Mouse (Mus musculus) limb, embryonic 12.5 days (tissue): ENCODE measurements around the gene Il1a. TPM values are rescaled to one million over a fixed set of nuclear protein-coding genes. Genes with fewer than 3 reads are reported as not detected.

Source experiments
- ATAC-seq: fragments of 200-750 bp; cut with Nextera tagmentation; 2 replicates; pipeline ENCODE4 v1.8.0; 2017; ENCODE audit warnings: low read depth, moderate TSS enrichment; ENCODE audit not compliant: insufficient number of reproducible peaks, insufficient read depth, low FRiP score, low TSS enrichment
- H3K27ac ChIP-seq: fragments of 300-500 bp; sonication (generic); 2 replicates; pipeline ENCODE4 v1.5.1; 2016; ENCODE audit warnings: mild to moderate bottlenecking, moderate library complexity
- H3K27me3 ChIP-seq: fragments of 300-500 bp; sonication (generic); 2 replicates; pipeline ENCODE4 v1.6.1; 2016; ENCODE audit warnings: mild to moderate bottlenecking, moderate library complexity
- H3K36me3 ChIP-seq: fragments of 300-500 bp; sonication (generic); 2 replicates; pipeline ENCODE4 v1.6.1; 2016; ENCODE audit warnings: mild to moderate bottlenecking, moderate library complexity
- H3K4me1 ChIP-seq: fragments of 300-500 bp; sonication (generic); replicated peaks from 2 replicates; pipeline ENCODE4 v1.6.1; 2016
- H3K4me2 ChIP-seq: fragments of 300-500 bp; sonication (generic); 2 replicates; pipeline ENCODE4 v1.6.1; 2016; ENCODE audit warnings: mild to moderate bottlenecking, moderate library complexity
- H3K4me3 ChIP-seq: fragments of 300-500 bp; sonication (generic); replicated peaks from 2 replicates; pipeline ENCODE4 v1.5.1; 2016; ENCODE audit warnings: mild to moderate bottlenecking
- H3K9ac ChIP-seq: fragments of 300-500 bp; sonication (generic); replicated peaks from 2 replicates; pipeline ENCODE4 v1.6.1; 2016; ENCODE audit warnings: mild to moderate bottlenecking, moderate library complexity
- H3K9me3 ChIP-seq: fragments of 300-500 bp; sonication (generic); 2 replicates; pipeline ENCODE4 v1.6.1; 2016; ENCODE audit warnings: mild to moderate bottlenecking, moderate library complexity
- WGBS: fragments of 180-500 bp; shearing (Covaris S2); methylation state at CpG from one replicate; pipeline ENCODE4 v1.1.7; 2016; 5-methylcytosine and 5-hydroxymethylcytosine counted together
- polyA plus RNA-seq: library from polyadenylated mRNA; unstranded; fragments of >200 nt; fragmentation: Nextera tagmentation; extraction: Ambion mirVana; gene quantifications from 2 replicates; pipeline ENCODE4 v1.2.1, GENCODE M21; 2016

Il1a gene
- polyA plus RNA-seq, 1 experiment from 2014 or later: not detected

DNA sequence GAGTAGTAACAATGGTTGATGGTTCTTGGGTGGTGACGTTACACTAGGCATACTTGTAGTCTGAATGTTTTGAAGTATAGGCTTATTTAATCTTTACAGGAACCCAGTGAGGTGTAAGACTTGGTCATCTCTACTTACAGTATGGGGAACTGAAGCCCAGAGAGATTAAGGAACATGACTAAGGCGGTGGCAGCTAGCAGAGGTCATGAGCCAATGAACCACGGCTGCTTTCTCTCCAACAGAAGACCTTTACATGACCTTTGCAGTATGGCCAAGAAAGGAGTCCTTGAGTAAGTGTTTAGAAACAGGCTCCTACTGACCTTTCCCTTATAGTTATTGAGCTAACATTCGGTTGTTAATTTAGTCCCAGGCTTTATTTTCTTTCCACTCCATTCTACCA is 3.8 kb downstream of the Il1a start:
- H3K27ac ChIP-seq: no peak overlapping the region
- no peak overlapping the region for H3K9ac ChIP-seq
- H3K4me3 ChIP-seq: no peak overlapping the region
- no peak overlapping the region for H3K4me2 ChIP-seq
- no peaks in the 10 kb centered on the region for H3K36me3 ChIP-seq
- no peaks in the 10 kb centered on the region for H3K27me3 ChIP-seq
- no peaks in the 10 kb centered on the region for H3K9me3 ChIP-seq
- WGBS: 79% methylated on average over 4 of the region's 4 CpGs
- H3K4me1 ChIP-seq: no peaks in the 10 kb centered on the region
- ATAC-seq: no peak

- Histone ChIP-seq H3K9me3 (no peaks in the 10 kb centered on the region), H3K36me3 (peaks cover 13% of the 10 kb centered on the region), H3K27ac (peak overlapping the region; percentile 82), H3K27me3 (no peaks in the 10 kb centered on the region), H3K9ac (peak overlapping the region; percentile 71), H3K4me3 (peak overlapping the region; percentile 84), H3K4me2 (peak overlapping the region; percentile 88), H3K4me1 (peaks cover 16% of the 10 kb centered on the region)
- peak; percentile 57 for ATAC-seq
- 5% methylated on average over 10 of the region's 10 CpGs for WGBS
These were observed 12.2 kb downstream of the Il1a start for GRCm38 (mm10) chr2:129297589-129297982.

DNA sequence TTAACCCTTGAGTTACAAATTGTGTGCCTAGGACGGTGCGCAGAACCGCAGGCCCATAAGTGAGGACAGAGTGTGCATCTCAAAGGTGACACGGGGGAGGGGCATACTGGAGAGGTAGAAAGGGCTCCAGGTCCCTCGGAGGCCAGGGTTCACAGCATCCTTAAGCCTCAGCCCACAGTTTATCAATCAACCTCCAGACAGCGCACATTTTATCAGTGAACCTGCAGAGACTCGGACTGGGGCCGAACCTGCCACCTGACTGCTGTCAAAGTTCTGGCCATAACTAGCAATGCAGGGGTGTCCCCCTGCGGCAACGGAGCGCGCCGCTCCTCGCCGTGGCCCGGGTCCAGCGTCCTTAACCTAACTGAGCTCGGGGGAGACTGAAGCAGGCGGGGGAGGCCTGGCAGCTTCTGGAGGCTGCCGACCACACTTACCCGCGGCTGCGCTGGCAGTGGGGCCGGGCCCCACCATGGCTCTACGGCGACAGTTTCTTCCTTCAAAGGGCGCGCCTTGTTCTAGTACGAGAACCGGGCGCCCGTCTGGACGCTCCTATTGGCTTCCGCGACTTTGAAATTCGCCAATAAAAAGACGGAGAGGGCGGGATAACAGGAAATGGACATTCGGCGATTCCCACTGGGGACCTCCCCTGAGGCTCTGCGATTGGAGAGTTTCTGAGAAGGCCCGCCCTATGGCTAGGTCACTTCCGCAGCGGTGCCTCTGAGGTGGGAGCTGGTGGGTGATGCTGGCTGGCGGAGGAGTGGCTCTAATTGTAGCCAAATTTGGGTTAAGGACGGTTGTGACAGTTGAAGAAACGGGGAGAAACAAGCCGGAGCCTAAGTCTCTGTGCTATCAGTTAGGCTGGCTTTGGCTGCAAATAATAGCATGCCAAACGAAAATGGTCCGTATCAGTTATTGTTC is 12.8 kb downstream of the Il1a start, which contains the start of gene Ckap2l:
Gene Ckap2l, minus strand, starts transcription at position 542 of the 918 bp plus-strand sequence.
- peak within 1 kb of the TSS; percentile 82 for H3K27ac ChIP-seq
- H3K27me3 ChIP-seq: no peaks in the 10 kb centered on the region
- peaks cover 16% of the 10 kb centered on the region for H3K4me1 ChIP-seq
- peak; percentile 100 for ATAC-seq
- H3K36me3 ChIP-seq: peaks cover 13% of the 10 kb centered on the region
- peak within 1 kb of the TSS; percentile 80 for H3K9ac ChIP-seq
- H3K9me3 ChIP-seq: no peaks in the 10 kb centered on the region
- under 1% methylated on average over 50 of the region's 50 CpGs for WGBS
- H3K4me2 ChIP-seq: peak within 1 kb of the TSS; percentile 88
- H3K4me3 ChIP-seq: peak within 1 kb of the TSS; percentile 84

DNA sequence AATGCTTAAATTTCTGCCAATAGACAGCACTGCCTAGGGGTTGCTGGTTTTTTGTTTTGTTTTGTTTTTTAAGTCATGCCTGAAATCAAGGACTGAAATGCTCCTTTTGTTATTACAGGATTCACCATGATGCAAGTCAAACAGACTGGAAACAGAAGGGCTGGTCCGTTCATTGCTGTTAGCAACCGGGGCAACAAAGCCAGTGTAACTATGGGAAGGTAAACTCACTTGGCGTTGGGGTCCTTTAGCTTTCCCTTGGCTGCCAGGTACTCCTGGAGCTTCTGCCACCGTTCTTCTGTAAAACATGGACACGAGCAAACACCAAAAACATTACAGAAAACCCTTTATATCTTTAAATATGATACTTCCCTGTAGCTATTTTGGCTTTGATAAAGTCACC is 13.7 kb downstream of the Il1a start:
- Histone ChIP-seq H3K9me3 (no peaks in the 10 kb centered on the region), H3K4me3 (peak overlapping the region; percentile 84), H3K4me2 (peak overlapping the region; percentile 75), H3K27me3 (no peaks in the 10 kb centered on the region), H3K4me1 (peaks cover 16% of the 10 kb centered on the region), H3K27ac (no peak overlapping the region), H3K9ac (peak overlapping the region; percentile 80), H3K36me3 (peaks cover 16% of the 10 kb centered on the region)
- WGBS: 81% methylated on average over 5 of the region's 5 CpGs
- ATAC-seq: no peak

GRCm38 (mm10) chr2:129295075-129295474 is 14.7 kb downstream of the Il1a start:
- Histone ChIP-seq H3K4me1 (peaks cover 16% of the 10 kb centered on the region), H3K27ac (no peak overlapping the region), H3K36me3 (peaks cover 25% of the 10 kb centered on the region), H3K27me3 (no peaks in the 10 kb centered on the region), H3K4me2 (peak overlapping the region; percentile 75; the same call in 1 of the 2 replicates), H3K9me3 (no peaks in the 10 kb centered on the region), H3K4me3 (no peak overlapping the region), H3K9ac (no peak overlapping the region)
- WGBS: 94% methylated on average over 5 of the region's 5 CpGs
- ATAC-seq: no peak

DNA sequence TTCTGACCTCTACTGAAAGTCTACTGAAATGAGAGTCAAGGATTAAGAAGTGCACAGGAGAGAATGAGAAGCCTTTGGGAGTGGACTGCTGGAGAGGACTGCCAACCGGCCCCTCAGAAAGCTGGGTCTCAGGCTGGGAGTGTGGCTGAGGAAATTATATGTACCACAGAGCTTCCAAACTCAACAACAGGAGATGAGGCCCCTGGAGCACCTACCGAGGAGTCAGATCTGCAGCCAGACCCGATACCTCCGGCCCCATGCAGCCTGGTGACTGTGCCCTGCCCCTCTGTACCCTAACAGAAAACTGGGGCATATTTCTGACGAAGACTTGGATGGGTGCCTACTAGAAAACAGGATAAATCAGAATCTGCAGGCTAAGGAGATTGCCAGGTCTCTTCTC is 35.9 kb downstream of the Il1a start:
- Histone ChIP-seq H3K27me3 (no peaks in the 10 kb centered on the region), H3K9ac (no peak overlapping the region), H3K27ac (no peak overlapping the region), H3K4me1 (no peaks in the 10 kb centered on the region), H3K4me3 (no peak overlapping the region), H3K4me2 (no peak overlapping the region), H3K9me3 (no peaks in the 10 kb centered on the region), H3K36me3 (peaks cover 88% of the 10 kb centered on the region)
- ATAC-seq: no peak
- WGBS: 97% methylated on average over 5 of the region's 5 CpGs

DNA sequence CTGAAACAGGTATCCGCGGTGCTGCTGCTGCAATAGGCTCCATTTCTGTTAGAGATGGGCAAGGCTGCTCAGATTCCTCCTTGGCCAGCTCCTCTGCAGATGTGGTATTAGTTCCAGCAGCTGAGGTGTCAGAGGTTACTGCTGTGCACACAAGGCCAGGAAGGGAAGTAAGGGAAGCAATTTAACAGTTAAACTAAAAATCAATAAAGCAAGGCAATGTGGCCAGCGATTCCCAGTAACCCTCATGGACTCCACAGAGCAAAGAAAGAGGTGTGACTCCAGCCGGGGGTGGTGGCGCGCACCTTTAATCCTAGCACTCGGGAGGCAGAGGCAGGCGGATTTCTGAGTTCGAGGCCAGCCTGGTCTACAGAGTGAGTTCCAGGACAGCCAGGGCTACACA is 39.2 kb downstream of the Il1a start:
- no peak overlapping the region for H3K4me2 ChIP-seq
- no peaks in the 10 kb centered on the region for H3K4me1 ChIP-seq
- H3K9ac ChIP-seq: no peak overlapping the region
- H3K36me3 ChIP-seq: peaks cover 90% of the 10 kb centered on the region
- H3K4me3 ChIP-seq: no peak overlapping the region
- H3K9me3 ChIP-seq: peaks cover 10% of the 10 kb centered on the region; the same call in 1 of the 2 replicates
- H3K27me3 ChIP-seq: no peaks in the 10 kb centered on the region
- no peak overlapping the region for H3K27ac ChIP-seq
- ATAC-seq: no peak
- WGBS: 85% methylated on average over 9 of the region's 9 CpGs

DNA sequence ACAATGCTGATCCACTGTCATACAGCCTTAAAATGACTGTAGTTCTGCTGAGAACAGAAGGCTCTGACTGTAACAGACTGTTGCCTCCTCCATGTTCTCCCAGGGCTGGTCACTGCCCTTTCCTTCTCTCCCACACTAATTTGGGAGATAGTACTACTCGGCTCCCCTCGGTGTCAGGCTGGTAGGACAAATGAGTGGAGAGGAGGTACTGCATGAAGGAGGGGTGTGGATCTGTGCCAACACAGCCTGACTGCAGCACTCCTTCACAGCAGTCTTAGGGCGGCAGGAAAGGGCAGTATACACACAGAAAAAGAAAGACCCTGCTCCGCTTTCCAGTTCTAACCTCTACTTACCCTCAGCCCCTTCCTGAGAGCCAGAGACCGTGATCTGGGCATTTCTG is 39.8 kb downstream of the Il1a start:
- no peak overlapping the region for H3K9ac ChIP-seq
- H3K4me2 ChIP-seq: no peak overlapping the region
- no peak for ATAC-seq
- peaks cover 10% of the 10 kb centered on the region; the same call in 1 of the 2 replicates for H3K9me3 ChIP-seq
- WGBS: 92% methylated on average over 5 of the region's 5 CpGs
- H3K27ac ChIP-seq: no peak overlapping the region
- no peak overlapping the region for H3K4me3 ChIP-seq
- H3K36me3 ChIP-seq: peaks cover 85% of the 10 kb centered on the region
- no peaks in the 10 kb centered on the region for H3K4me1 ChIP-seq
- no peaks in the 10 kb centered on the region for H3K27me3 ChIP-seq

- Histone ChIP-seq H3K27me3 (no peaks in the 10 kb centered on the region), H3K9me3 (peaks cover 10% of the 10 kb centered on the region; the same call in 1 of the 2 replicates), H3K4me2 (no peak overlapping the region), H3K27ac (no peak overlapping the region), H3K4me1 (no peaks in the 10 kb centered on the region), H3K4me3 (no peak overlapping the region), H3K9ac (no peak overlapping the region), H3K36me3 (peaks cover 78% of the 10 kb centered on the region)
- no peak for ATAC-seq
- 94% methylated on average over 12 of the region's 12 CpGs for WGBS
These were observed 40.6 kb downstream of the Il1a start for GRCm38 (mm10) chr2:129269161-129269643.

DNA sequence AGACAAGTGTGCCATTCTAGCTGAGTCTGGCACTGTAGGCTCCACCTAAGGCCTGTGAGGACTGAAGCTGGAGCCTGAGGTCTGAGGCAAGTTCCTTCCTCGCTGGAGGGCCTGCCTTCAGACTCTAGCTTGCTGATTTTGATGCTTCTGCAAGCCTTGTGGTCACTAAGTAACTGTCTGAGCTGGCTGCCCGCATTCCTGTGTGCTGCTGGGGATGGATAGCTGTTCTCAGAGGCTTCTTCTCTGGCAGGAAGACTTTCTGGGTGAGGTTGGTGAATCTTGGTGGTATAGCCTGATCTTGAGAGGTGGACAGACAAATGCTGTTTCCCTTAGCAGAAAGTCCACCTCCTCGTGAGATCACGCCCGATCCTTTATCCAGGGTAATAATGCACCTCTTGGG is 42.0 kb downstream of the Il1a start:
- Histone ChIP-seq H3K27ac (no peak overlapping the region), H3K4me1 (no peaks in the 10 kb centered on the region), H3K4me3 (no peak overlapping the region), H3K9ac (no peak overlapping the region), H3K9me3 (peaks cover 10% of the 10 kb centered on the region; the same call in 1 of the 2 replicates), H3K36me3 (peaks cover 63% of the 10 kb centered on the region), H3K4me2 (no peak overlapping the region), H3K27me3 (no peaks in the 10 kb centered on the region)
- ATAC-seq: no peak
- WGBS: 98% methylated on average over 5 of the region's 5 CpGs

DNA sequence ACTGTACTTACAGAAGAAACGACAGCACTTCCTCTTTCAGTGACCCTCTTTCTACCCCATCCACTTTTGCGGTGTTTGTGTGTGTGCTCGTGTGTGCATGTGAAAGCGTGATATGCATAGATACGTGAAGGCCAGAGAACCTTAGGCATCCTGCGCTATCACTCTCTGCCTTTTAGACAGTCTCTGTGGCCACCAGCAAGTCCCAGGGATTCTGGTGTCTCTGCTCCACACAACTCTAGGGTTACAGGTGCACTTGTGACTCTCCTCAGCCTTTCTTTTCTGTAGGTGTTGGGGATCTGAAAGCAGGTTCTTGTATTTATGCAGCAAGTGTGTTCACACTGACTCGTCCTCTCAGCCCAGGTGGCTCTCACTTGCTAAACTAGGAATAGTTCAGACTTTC is 44.5 kb downstream of the Il1a start:
- Histone ChIP-seq H3K9me3 (peaks cover 10% of the 10 kb centered on the region; the same call in 1 of the 2 replicates), H3K4me3 (no peak overlapping the region), H3K9ac (no peak overlapping the region), H3K27ac (no peak overlapping the region), H3K4me1 (no peaks in the 10 kb centered on the region), H3K4me2 (no peak overlapping the region), H3K36me3 (peaks cover 43% of the 10 kb centered on the region), H3K27me3 (no peaks in the 10 kb centered on the region)
- ATAC-seq: no peak
- 95% methylated on average over 7 of the region's 7 CpGs for WGBS
